Mouse (Mus musculus) G1E (cell line): ENCODE measurements around the gene Dnajc12.

Experiments used
- CTCF ChIP-seq: IDR thresholded peaks from 2 replicates; pipeline ENCODE4 v1.5.1; 2012; ENCODE audit warnings: low read depth, low read length, inconsistent platforms, mixed read lengths
- GATA1 ChIP-seq: IDR thresholded peaks from 2 replicates; pipeline ENCODE4 v1.6.1; 2012; ENCODE audit warnings: borderline replicate concordance, low read length, inconsistent platforms, mixed read lengths

DNA sequence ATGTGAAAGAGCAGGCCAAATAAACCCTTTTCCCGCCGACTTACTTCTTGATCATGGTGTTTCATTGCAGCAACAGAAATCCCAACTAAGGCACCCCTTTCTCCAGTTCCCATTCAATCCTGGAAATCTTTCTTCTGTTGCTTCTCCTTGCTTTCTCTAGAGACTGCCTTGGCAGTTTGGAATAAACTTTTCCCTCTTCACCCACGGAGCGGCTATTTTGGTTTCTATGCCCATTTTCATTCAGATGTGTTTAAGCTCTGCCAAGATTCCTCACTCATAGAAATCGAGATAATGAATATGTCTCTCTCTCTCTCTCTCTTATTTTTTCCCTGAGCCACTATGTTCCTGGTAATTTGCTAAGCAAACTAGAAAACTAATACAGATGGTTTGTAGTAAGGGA is 30.1 kb upstream of the Dnajc12 start:
- TF ChIP-seq CTCF: no peak
- no peak for TF ChIP-seq GATA1
